Mouse (Mus musculus) liver, postnatal 0 days (tissue): ENCODE results near the gene Tmem230.

Experiments
- CTCF ChIP-seq: sonication (generic); IDR thresholded peaks from 2 replicates; pipeline ENCODE4 v1.5.1; 2016; ENCODE audit warnings: antibody characterized with exemption, low read depth
- EP300 ChIP-seq: IDR thresholded peaks from 2 replicates; pipeline ENCODE4 v1.6.1; 2016; ENCODE audit warnings: antibody characterized with exemption, low read depth, mild to moderate bottlenecking

GRCm38 (mm10) chr2:132221611-132222073 is 26.0 kb downstream of the Tmem230 start:
- no peak for TF ChIP-seq CTCF
- no peak for TF ChIP-seq EP300
